Mouse (Mus musculus) stomach, postnatal 0 days (tissue): ENCODE measurements around the gene Zfhx3.

Experiments used
- CTCF ChIP-seq: IDR thresholded peaks from 2 replicates; pipeline ENCODE4 v1.5.1; 2016; ENCODE audit warnings: antibody characterized with exemption, low read depth, mild to moderate bottlenecking, moderate library complexity
- EP300 ChIP-seq: optimal IDR thresholded peaks from 2 replicates; pipeline ENCODE3; 2016; ENCODE audit warnings: antibody characterized with exemption

DNA sequence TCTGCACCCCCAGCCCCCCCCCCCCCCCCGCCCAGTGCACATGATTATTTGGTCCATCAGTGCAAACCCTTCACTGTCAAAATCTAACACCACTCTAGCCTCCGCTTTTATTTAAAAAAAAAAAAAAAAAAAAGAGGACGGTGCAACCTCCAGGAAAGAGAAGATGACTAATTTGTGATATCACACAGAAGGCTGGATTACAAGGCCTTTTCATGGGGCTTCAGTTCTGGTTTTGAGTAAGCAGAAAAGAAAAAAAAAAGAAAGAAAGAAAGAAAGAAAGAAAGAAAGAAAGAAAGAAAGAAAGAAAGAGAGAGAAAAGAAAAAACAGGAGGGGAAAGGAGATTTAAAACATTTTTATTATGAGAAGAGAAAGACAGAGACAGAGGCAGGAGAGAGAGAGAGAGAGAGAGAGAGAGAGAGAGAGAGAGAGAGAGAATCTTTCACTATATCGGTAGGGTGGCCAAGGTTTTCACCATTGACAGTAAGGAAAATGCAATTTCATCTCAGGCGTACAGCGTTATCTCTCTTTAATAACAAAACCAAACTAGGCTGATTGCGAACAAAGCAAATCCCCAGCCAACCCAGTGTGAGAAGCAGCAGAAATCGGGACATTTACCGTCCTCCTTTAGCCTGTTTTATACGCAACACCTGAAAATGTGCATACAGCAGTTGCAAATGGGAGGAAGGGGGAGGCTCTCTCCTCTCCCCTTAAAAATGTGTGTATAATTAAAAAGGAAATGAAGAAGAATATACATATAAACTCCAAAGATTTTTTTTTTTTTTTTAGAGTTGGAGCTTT is 1.3 kb downstream of the Zfhx3 start:
- TF ChIP-seq EP300 (no peak), CTCF (no peak)
